Comparison of ENCODE assay signal across 12 mouse cellular contexts in the genomic region with DNA sequence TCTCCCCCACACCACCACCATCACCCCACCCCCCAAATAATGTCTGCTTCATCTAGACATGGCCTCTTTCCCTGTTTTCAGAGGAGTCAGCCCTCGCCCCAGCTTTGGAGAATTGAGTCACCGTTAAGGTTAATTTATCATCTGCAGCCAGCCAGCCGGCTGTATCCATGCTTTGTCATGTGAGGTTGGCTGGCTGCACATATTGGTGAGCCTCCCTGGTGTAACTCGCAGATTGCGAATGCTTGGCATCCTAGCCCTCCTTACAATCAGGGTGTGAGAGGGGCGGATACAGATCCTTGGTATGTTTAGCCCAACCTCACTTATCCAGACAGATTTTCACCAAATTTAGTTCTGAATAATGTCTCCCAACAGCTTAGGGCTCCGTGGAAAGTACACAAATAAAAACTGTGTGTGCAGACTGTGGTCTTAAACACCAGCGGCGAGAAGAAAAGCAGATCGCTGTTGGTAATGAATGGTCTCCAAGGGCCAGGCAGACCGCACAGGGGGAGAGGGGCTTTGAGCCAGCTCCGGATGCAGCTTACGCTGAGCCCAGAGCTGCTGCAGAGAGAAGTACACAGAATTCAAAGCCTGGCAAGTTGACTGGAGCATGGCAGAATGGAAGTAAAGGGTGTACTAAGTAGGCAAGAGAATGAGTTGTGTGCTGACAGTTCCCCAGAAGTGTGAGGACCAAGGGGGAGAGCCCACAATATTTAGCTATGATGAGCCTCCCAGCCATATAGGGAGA. TPM values are rescaled to one million over a fixed set of nuclear protein-coding genes. Genes with fewer than 3 reads are reported as not detected.
A peak's percentile ranks its signal among the peaks of the same experiment; 100 is the strongest.
DNase-seq lines count a peak whose midpoint lies in the region; ATAC-seq lines count a peak whose summit lies in the region.
"Had no signal": no experiment of that assay in that cellular context is flagged by ENCODE, and none has a peak within 500 bp of the region (broad histone marks: within the 10 kb centered on the region; RNA-seq: fewer than 3 reads in every experiment).

No protein-coding gene starts in this region.

- no peak overlapping the region for H3K4me2 ChIP-seq in forebrain, embryonic 11.5 days (ENCODE audit: low read depth, low read length, severe bottlenecking)
- peak overlapping the region; percentile 18 for H3K4me2 ChIP-seq in neural tube, embryonic 13.5 days
- H3K4me2 ChIP-seq in forebrain, embryonic 16.5 days (ENCODE audit: low read length): peak overlapping the region; percentile 30
- H3K4me2 ChIP-seq in neural tube, embryonic 14.5 days (ENCODE audit: low read depth, low read length): no peak overlapping the region
- H3K4me2 ChIP-seq: neural tube, embryonic 12.5 days had no signal

- no peak overlapping the region for H3K4me3 ChIP-seq in forebrain, embryonic 11.5 days (ENCODE audit: low read depth, low read length)
- H3K4me3 ChIP-seq in forebrain, embryonic 10.5 days: no peak overlapping the region
- no peak overlapping the region for H3K4me3 ChIP-seq in neural tube, embryonic 13.5 days
- no peak overlapping the region for H3K4me3 ChIP-seq in forebrain, embryonic 16.5 days (replicated peaks; ENCODE audit: low read length)
- no peak overlapping the region for H3K4me3 ChIP-seq in neural tube, embryonic 14.5 days (ENCODE audit: low read depth, low read length)
- H3K4me3 ChIP-seq: neural tube, embryonic 12.5 days had no signal

- no peaks in the 10 kb centered on the region; the same call in 1 of the 2 replicates for H3K36me3 ChIP-seq in forebrain, embryonic 11.5 days (ENCODE audit: control insufficient read depth, insufficient read depth, low read length)
- H3K36me3 ChIP-seq in forebrain, embryonic 10.5 days (replicated peaks): peaks cover 14% of the 10 kb centered on the region
- peaks cover 22% of the 10 kb centered on the region for H3K36me3 ChIP-seq in neural tube, embryonic 13.5 days
- H3K36me3 ChIP-seq in forebrain, embryonic 16.5 days (ENCODE audit: control insufficient read depth, insufficient read depth): no peaks in the 10 kb centered on the region
- no peaks in the 10 kb centered on the region for H3K36me3 ChIP-seq in neural tube, embryonic 14.5 days (ENCODE audit: control insufficient read depth, insufficient read depth, low read length)

- ATAC-seq in forebrain, embryonic 11.5 days (replicated peaks; ENCODE audit: low FRiP score): no peak
- ATAC-seq in neural tube, embryonic 13.5 days (ENCODE audit: low read depth): peak; percentile 63; the same call in 1 of the 2 replicates
- ATAC-seq in forebrain, embryonic 16.5 days: peak; percentile 79
- ATAC-seq in neural tube, embryonic 14.5 days (ENCODE audit: low read depth): peak; percentile 53; the same call in 1 of the 2 replicates
- ATAC-seq: liver, postnatal 0 days had no signal

- H3K9ac ChIP-seq in forebrain, embryonic 11.5 days (ENCODE audit: low read length): no peak overlapping the region
- no peak overlapping the region for H3K9ac ChIP-seq in neural tube, embryonic 13.5 days
- H3K9ac ChIP-seq in forebrain, embryonic 16.5 days (replicated peaks; ENCODE audit: low read depth, low read length): no peak overlapping the region
- no peak overlapping the region for H3K9ac ChIP-seq in neural tube, embryonic 14.5 days (replicated peaks; ENCODE audit: low read depth, low read length)
- H3K9ac ChIP-seq: liver, postnatal 0 days; neural tube, embryonic 12.5 days had no signal

- no peaks in the 10 kb centered on the region for H3K9me3 ChIP-seq in forebrain, embryonic 11.5 days (ENCODE audit: control insufficient read depth, low read length)
- no peaks in the 10 kb centered on the region for H3K9me3 ChIP-seq in forebrain, embryonic 10.5 days
- H3K9me3 ChIP-seq in neural tube, embryonic 13.5 days: no peaks in the 10 kb centered on the region
- no peaks in the 10 kb centered on the region for H3K9me3 ChIP-seq in forebrain, embryonic 16.5 days (ENCODE audit: control insufficient read depth, low read length)
- H3K9me3 ChIP-seq in neural tube, embryonic 14.5 days (ENCODE audit: control insufficient read depth, low read length): no peaks in the 10 kb centered on the region
- H3K9me3 ChIP-seq: neural tube, embryonic 12.5 days had no signal

- H3K4me1 ChIP-seq in forebrain, embryonic 11.5 days (replicated peaks; ENCODE audit: control insufficient read depth, insufficient read depth, low read length): no peaks in the 10 kb centered on the region
- H3K4me1 ChIP-seq in forebrain, embryonic 10.5 days: 0 out of 2 replicates have a peak, but pooled peaks cover 7% of the 10 kb centered on the region
- H3K4me1 ChIP-seq in neural tube, embryonic 13.5 days (replicated peaks): peaks cover 24% of the 10 kb centered on the region
- H3K4me1 ChIP-seq in forebrain, embryonic 16.5 days (replicated peaks; ENCODE audit: control insufficient read depth, insufficient read depth, low read length): peaks cover 19% of the 10 kb centered on the region
- peaks cover 5% of the 10 kb centered on the region; the same call in 1 of the 2 replicates for H3K4me1 ChIP-seq in neural tube, embryonic 14.5 days (ENCODE audit: control insufficient read depth, insufficient read depth, low read length)
- H3K4me1 ChIP-seq: neural tube, embryonic 12.5 days had no signal

- no peak overlapping the region for H3K27ac ChIP-seq in forebrain, embryonic 11.5 days (ENCODE audit: low read depth, low read length)
- H3K27ac ChIP-seq in forebrain, embryonic 10.5 days: no peak overlapping the region
- H3K27ac ChIP-seq in neural tube, embryonic 13.5 days (replicated peaks): peak overlapping the region; percentile 46
- H3K27ac ChIP-seq in forebrain, embryonic 16.5 days (ENCODE audit: low read length): peak overlapping the region; percentile 42; the same call in 1 of the 2 replicates
- H3K27ac ChIP-seq in neural tube, embryonic 14.5 days (ENCODE audit: low read depth, low read length): peak overlapping the region; percentile 45; the same call in 1 of the 2 replicates
- H3K27ac ChIP-seq: neural tube, embryonic 12.5 days had no signal

- 68% methylated on average over 13 of the region's 13 CpGs for WGBS in forebrain, embryonic 11.5 days
- WGBS in forebrain, embryonic 10.5 days: 79% methylated on average over 13 of the region's 13 CpGs
- WGBS in neural tube, embryonic 13.5 days: 42% methylated on average over 13 of the region's 13 CpGs
- 24% methylated on average over 13 of the region's 13 CpGs for WGBS in forebrain, embryonic 16.5 days
- 37% methylated on average over 13 of the region's 13 CpGs for WGBS in neural tube, embryonic 14.5 days

- DNase-seq in forebrain, embryonic 11.5 days (ENCODE audit: low spot score): peak; percentile 44
- DNase-seq in forebrain, embryonic 10.5 days (ENCODE audit: extremely low spot score, low spot score): no peak
- DNase-seq in neural tube, embryonic 10.5 days (ENCODE audit: extremely low spot score, low spot score): no peak
- DNase-seq in lung, postnatal 14 days: no peak
- DNase-seq in adipocyte (ENCODE audit: low spot score): no peak
- DNase-seq: kidney, postnatal 10 days; liver, postnatal 0 days; spleen, adult 18-20 months had no signal

- no peaks in the 10 kb centered on the region for H3K27me3 ChIP-seq in forebrain, embryonic 11.5 days (ENCODE audit: control insufficient read depth, insufficient read depth, low read length)
- no peaks in the 10 kb centered on the region for H3K27me3 ChIP-seq in forebrain, embryonic 10.5 days (ENCODE audit: poor library complexity, severe bottlenecking)
- no peaks in the 10 kb centered on the region for H3K27me3 ChIP-seq in neural tube, embryonic 13.5 days
- no peaks in the 10 kb centered on the region for H3K27me3 ChIP-seq in forebrain, embryonic 16.5 days (replicated peaks; ENCODE audit: control insufficient read depth, insufficient read depth, low read length)
- H3K27me3 ChIP-seq in neural tube, embryonic 14.5 days (ENCODE audit: control insufficient read depth, insufficient read depth, low read length): no peaks in the 10 kb centered on the region
- H3K27me3 ChIP-seq: neural tube, embryonic 12.5 days had no signal

RNA-seq across cellular contexts. Expression of a gene that starts 11.7 kb away (rescaled TPM):
- polyA plus RNA-seq in forebrain, embryonic 11.5 days (2014; fragmentation: Nextera tagmentation; extraction: Ambion mirVana): 0.05 TPM in 1 of 2 replicates, not detected in the other
- not detected in 2 replicates for polyA plus RNA-seq in forebrain, embryonic 10.5 days (2016; fragmentation: Nextera tagmentation; extraction: Ambion mirVana)
- 0.17 and 0.55 TPM in 2 replicates for polyA plus RNA-seq in neural tube, embryonic 13.5 days (2015; fragmentation: Nextera tagmentation; extraction: Ambion mirVana)
- 0.06 and 0.75 TPM in 2 replicates for polyA plus RNA-seq in forebrain, embryonic 16.5 days (2015; fragmentation: Nextera tagmentation; extraction: Ambion mirVana)
- polyA plus RNA-seq in neural tube, embryonic 14.5 days (2014; fragmentation: Nextera tagmentation; extraction: Ambion mirVana): 0.19 and 0.26 TPM in 2 replicates

RNA-seq across cellular contexts. Expression of a gene that starts 28.4 kb away (rescaled TPM):
- 3.4 and 4.8 TPM in 2 replicates for polyA plus RNA-seq in forebrain, embryonic 11.5 days (2014; fragmentation: Nextera tagmentation; extraction: Ambion mirVana)
- 1.8 and 2.0 TPM in 2 replicates for polyA plus RNA-seq in forebrain, embryonic 10.5 days (2016; fragmentation: Nextera tagmentation; extraction: Ambion mirVana)
- 5.0 and 5.9 TPM in 2 replicates for polyA plus RNA-seq in neural tube, embryonic 13.5 days (2015; fragmentation: Nextera tagmentation; extraction: Ambion mirVana)
- polyA plus RNA-seq in forebrain, embryonic 16.5 days (2015; fragmentation: Nextera tagmentation; extraction: Ambion mirVana): 7.4 and 9.8 TPM in 2 replicates
- polyA plus RNA-seq in neural tube, embryonic 14.5 days (2014; fragmentation: Nextera tagmentation; extraction: Ambion mirVana): 12.0 and 13.7 TPM in 2 replicates

RNA-seq across cellular contexts. Expression of a gene that starts 49.6 kb away (rescaled TPM):
- 12.1 TPM in 2 replicates for polyA plus RNA-seq in forebrain, embryonic 11.5 days (2014; fragmentation: Nextera tagmentation; extraction: Ambion mirVana)
- 11.1 and 11.2 TPM in 2 replicates for polyA plus RNA-seq in forebrain, embryonic 10.5 days (2016; fragmentation: Nextera tagmentation; extraction: Ambion mirVana)
- 11.2 and 12.8 TPM in 2 replicates for polyA plus RNA-seq in neural tube, embryonic 13.5 days (2015; fragmentation: Nextera tagmentation; extraction: Ambion mirVana)
- polyA plus RNA-seq in forebrain, embryonic 16.5 days (2015; fragmentation: Nextera tagmentation; extraction: Ambion mirVana): 13.7 and 15.8 TPM in 2 replicates
- polyA plus RNA-seq in neural tube, embryonic 14.5 days (2014; fragmentation: Nextera tagmentation; extraction: Ambion mirVana): 14.1 and 14.6 TPM in 2 replicates

Comparison
In these comparisons a context has a peak if more than half of its experiments do, and no peak if none do; other contexts are left out.
1. H3K27ac ChIP-seq: peak in neural tube, embryonic 13.5 days (single experiment), forebrain, embryonic 16.5 days (single experiment) and neural tube, embryonic 14.5 days (single experiment); none in forebrain, embryonic 11.5 days (single experiment) and forebrain, embryonic 10.5 days (single experiment).
2. H3K4me2 ChIP-seq: peak in neural tube, embryonic 13.5 days (single experiment) and forebrain, embryonic 16.5 days (single experiment); none in forebrain, embryonic 11.5 days (single experiment) and neural tube, embryonic 14.5 days (single experiment).